Mouse (Mus musculus): ENCODE measurements around the gene Ccdc60.
A peak's percentile ranks its signal among the peaks of the same experiment; 100 is the strongest.

DNA sequence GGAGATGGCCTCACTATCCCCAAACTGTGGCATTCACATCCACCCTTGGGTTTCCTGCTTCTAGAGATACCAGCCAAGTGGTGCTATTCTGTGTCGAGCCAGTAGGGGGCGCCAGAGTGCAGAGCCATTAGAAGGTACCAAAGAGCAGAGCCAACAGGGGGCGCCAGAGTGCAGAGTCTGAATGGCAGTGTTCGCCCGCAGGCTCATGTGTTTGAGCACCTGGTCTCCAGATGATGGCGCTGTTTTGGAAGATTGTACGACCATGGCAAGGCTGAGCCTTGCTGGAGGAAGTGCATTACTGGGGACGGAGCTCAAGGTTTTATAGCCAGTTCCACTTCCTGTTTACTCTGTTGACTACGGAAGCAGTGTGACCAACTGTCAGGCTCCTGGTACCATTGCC lies 172.2 kb downstream of the Ccdc60 start:
- TF ChIP-seq CTCF (conservative IDR thresholded peaks at IDR 0.05; ENCODE audit: insufficient read depth, insufficient read length, low read depth, low read length) (peak; percentile 79), POLR2A (IDR thresholded peaks at IDR 0.05; ENCODE audit: low read depth, low read length) (no peak)

Data from kidney, adult 2 months (tissue).